Mouse (Mus musculus) ES-Bruce4 (cell line): Measurements from ENCODE around the gene Vcl. TPM values are rescaled to one million over a fixed set of nuclear protein-coding genes. Genes with fewer than 3 reads are reported as not detected.

Source experiments
- H3K27ac ChIP-seq: 2 replicates; pipeline ENCODE4 v1.5.1; 2012; ENCODE audit warnings: low read length, inconsistent platforms; ENCODE audit not compliant: insufficient read depth
- H3K27me3 ChIP-seq: 2 replicates; pipeline ENCODE4 v1.6.1; 2012; ENCODE audit warnings: mild to moderate bottlenecking, low read length, inconsistent platforms; ENCODE audit not compliant: control insufficient read depth, poor library complexity, insufficient read depth, severe bottlenecking
- H3K36me3 ChIP-seq: 2 replicates; pipeline ENCODE4 v1.6.1; 2012; ENCODE audit warnings: inconsistent platforms, mild to moderate bottlenecking, low read length, moderate library complexity; ENCODE audit not compliant: control insufficient read depth, poor library complexity, insufficient read depth, severe bottlenecking
- H3K4me1 ChIP-seq: one replicate; pipeline ENCODE4 v1.8.1; 2011; ENCODE audit warnings: low read length; ENCODE audit not compliant: control insufficient read depth, insufficient read depth
- H3K4me3 ChIP-seq: 2 replicates; pipeline ENCODE4 v1.5.1; 2011; ENCODE audit warnings: low read depth, mild to moderate bottlenecking, low read length
- H3K9ac ChIP-seq: 2 replicates; pipeline ENCODE4 v1.6.1; 2012; ENCODE audit warnings: low read depth, mild to moderate bottlenecking, inconsistent platforms; ENCODE audit not compliant: poor library complexity, severe bottlenecking
- H3K9me3 ChIP-seq: replicated peaks from 2 replicates; pipeline ENCODE4 v1.6.1; 2012; ENCODE audit warnings: mild to moderate bottlenecking, low read length, inconsistent platforms; ENCODE audit not compliant: control insufficient read depth, poor library complexity, insufficient read depth, severe bottlenecking
- CTCF ChIP-seq: IDR thresholded peaks from one replicate; pipeline ENCODE4 v1.8.1; 2011; ENCODE audit warnings: low read depth, low read length
- EP300 ChIP-seq: IDR thresholded peaks from 2 replicates; pipeline ENCODE4 v1.6.1; 2011; ENCODE audit warnings: low read depth, low read length; ENCODE audit not compliant: insufficient read depth
- POLR2A ChIP-seq: IDR thresholded peaks from one replicate; pipeline ENCODE4 v1.8.1; 2011; ENCODE audit warnings: low read length; ENCODE audit not compliant: insufficient read depth
- polyA plus RNA-seq: library from polyadenylated mRNA; stranded (reverse); fragments of >200 nt; gene quantifications from 2 replicates; pipeline ENCODE4 v1.2.4, GENCODE M21; 2011; ENCODE audit warnings: low read depth; ENCODE audit not compliant: missing spikeins, insufficient read depth, insufficient read length

Gene Vcl
- polyA plus RNA-seq, 1 experiment, result 123 TPM

DNA sequence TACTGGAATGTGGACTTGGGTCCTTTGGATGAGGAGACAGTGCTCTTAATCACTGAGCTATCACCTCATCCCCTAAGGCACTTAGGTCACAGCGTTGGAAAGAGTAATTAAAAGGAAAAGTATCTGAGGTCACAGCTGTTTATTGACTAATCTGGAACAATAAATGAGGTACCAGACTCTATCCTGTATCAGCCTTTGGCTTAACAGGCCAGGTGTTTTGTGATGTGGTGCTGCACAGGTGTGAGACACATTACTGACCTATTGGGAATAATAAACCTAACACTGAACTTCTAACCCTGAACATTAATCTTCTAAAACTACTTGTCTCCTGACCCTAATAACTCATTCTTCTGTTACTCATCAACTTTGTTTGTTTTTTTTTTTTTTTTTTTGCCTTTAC, 33.3 kb downstream of the Vcl start:
- Histone ChIP-seq H3K27me3 (no peaks in the 10 kb centered on the region), H3K9ac (no peak overlapping the region), H3K9me3 (no peaks in the 10 kb centered on the region), H3K4me3 (no peak overlapping the region), H3K27ac (no peak overlapping the region), H3K36me3 (no peaks in the 10 kb centered on the region), H3K4me1 (no peaks in the 10 kb centered on the region)
- TF ChIP-seq CTCF, result no peak
- no peak for TF ChIP-seq EP300

DNA sequence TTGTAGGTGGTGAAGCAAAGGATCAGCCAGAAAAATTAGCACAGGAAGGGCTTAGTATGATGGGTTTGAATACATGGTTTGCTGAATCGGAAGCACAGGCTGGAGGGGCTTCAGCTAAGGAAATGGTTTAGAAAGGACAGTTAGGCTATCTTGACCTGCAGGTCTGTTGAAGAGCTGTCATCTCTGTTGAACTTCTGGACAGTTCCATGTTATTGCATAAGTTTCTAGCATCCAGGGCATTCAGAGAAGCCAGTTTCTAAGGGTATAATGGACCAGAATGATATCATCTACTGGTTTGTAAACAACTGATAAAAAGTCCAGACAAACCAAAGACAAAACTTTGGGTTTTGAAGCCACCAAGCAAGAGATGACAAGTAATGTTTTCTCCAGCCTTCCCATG, 33.7 kb downstream of the Vcl start:
- H3K4me1 ChIP-seq, result no peaks in the 10 kb centered on the region

GRCm38 (mm10) chr14:20963863-20964262, 34.7 kb downstream of the Vcl start:
- H3K4me3 ChIP-seq, result no peak overlapping the region
- no peaks in the 10 kb centered on the region for H3K27me3 ChIP-seq
- TF ChIP-seq POLR2A, result no peak
- no peak for TF ChIP-seq EP300
- no peak for TF ChIP-seq CTCF
- no peaks in the 10 kb centered on the region for H3K4me1 ChIP-seq
- no peak overlapping the region for H3K9ac ChIP-seq
- no peaks in the 10 kb centered on the region for H3K9me3 ChIP-seq
- H3K27ac ChIP-seq, result no peak overlapping the region
- H3K36me3 ChIP-seq, result no peaks in the 10 kb centered on the region

More for the DNA sequence above, 33.7 kb downstream of the Vcl start:
- H3K27me3 ChIP-seq, result no peaks in the 10 kb centered on the region
- TF ChIP-seq CTCF, result no peak
- TF ChIP-seq POLR2A, result no peak
- no peak for TF ChIP-seq EP300
- H3K9ac ChIP-seq, result no peak overlapping the region
- no peaks in the 10 kb centered on the region for H3K36me3 ChIP-seq
- no peaks in the 10 kb centered on the region for H3K9me3 ChIP-seq
- H3K4me3 ChIP-seq, result no peak overlapping the region
- no peak overlapping the region for H3K27ac ChIP-seq

- Histone ChIP-seq H3K4me1 (no peaks in the 10 kb centered on the region), H3K36me3 (no peaks in the 10 kb centered on the region), H3K9ac (no peak overlapping the region), H3K9me3 (no peaks in the 10 kb centered on the region), H3K4me3 (no peak overlapping the region), H3K27ac (no peak overlapping the region), H3K27me3 (no peaks in the 10 kb centered on the region)
- TF ChIP-seq CTCF, result no peak
These were observed 35.1 kb downstream of the Vcl start for GRCm38 (mm10) chr14:20964285-20964684.

DNA sequence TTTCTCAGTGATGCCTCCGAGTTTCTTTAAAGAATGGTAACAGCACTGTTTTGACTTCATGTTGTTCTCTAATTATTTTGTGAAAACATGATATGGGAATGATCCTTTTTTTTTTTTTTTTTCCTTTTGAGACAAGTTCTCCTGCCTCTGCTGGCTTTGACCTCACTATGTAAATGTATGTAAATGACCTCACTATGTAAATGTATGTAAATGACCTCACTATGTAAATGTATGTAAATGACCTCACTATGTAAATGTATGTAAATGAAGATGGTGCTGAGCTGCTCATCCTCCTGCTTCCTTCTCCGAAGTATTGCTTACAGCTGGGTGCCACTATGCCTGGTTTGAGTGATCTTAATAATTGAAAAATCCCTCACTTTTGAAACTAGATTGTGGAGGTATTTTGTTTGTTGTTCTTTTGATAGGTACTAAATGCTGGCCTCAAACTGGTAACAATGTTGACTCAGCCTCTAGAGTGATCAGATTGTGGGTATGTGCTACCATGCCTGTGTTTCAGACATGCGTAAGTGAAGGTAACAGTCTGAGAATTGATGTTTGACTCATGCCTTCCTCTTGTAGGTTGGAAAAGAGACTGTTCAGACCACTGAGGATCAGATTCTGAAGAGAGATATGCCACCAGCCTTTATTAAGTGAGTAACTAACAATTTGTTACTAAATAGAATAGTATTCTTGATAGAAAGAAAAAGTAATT, 37.9 kb downstream of the Vcl start:
- no peaks in the 10 kb centered on the region for H3K27me3 ChIP-seq
- H3K9ac ChIP-seq, result no peak overlapping the region
- H3K27ac ChIP-seq, result no peak overlapping the region; the same call in 1 of the 2 replicates
- TF ChIP-seq POLR2A (no peak), CTCF (no peak), EP300 (no peak)
- H3K36me3 ChIP-seq, result no peaks in the 10 kb centered on the region
- no peaks in the 10 kb centered on the region for H3K9me3 ChIP-seq
- no peak overlapping the region for H3K4me3 ChIP-seq
- no peaks in the 10 kb centered on the region for H3K4me1 ChIP-seq

- no peaks in the 10 kb centered on the region for H3K4me1 ChIP-seq
- no peak overlapping the region for H3K27ac ChIP-seq
- H3K9ac ChIP-seq, result no peak overlapping the region
- no peaks in the 10 kb centered on the region for H3K27me3 ChIP-seq
- no peak overlapping the region for H3K4me3 ChIP-seq
- no peaks in the 10 kb centered on the region for H3K9me3 ChIP-seq
- no peak for TF ChIP-seq CTCF
- TF ChIP-seq EP300, result no peak
- TF ChIP-seq POLR2A, result no peak
- no peaks in the 10 kb centered on the region for H3K36me3 ChIP-seq
These were observed 39.9 kb downstream of the Vcl start for GRCm38 (mm10) chr14:20969066-20969465.
